Mouse (Mus musculus) kidney, postnatal 4 days (tissue): ENCODE results near the gene Rnf186.
"Not testable (repeated sequence)": the region's sequence is repeated elsewhere in the genome, so short reads cannot be mapped to it uniquely, and the experiment has no call there.

Experiments
- DNase-seq, 2 experiments: peaks; one replicate each; pipeline ENCODE4 v3.0.0; 2021; ENCODE audit warnings: mixed read lengths in 2 of 2

Rnf186 gene

GRCm38 (mm10) chr4:138972139-138972826 lies 5.4 kb downstream of the Rnf186 start:
- DNase-seq = peak; percentile 63 to 81

GRCm38 (mm10) chr4:138972827-138973718 lies 6.2 kb downstream of the Rnf186 start, which contains the start of gene Tmco4:
TSS of gene Tmco4 (plus strand) at chr4:138972888.
- peak; percentile 81 to 88 for DNase-seq

GRCm38 (mm10) chr4:138973719-138974115 lies 6.8 kb downstream of the Rnf186 start:
- DNase-seq = no peak

- not testable (repeated sequence) for DNase-seq
Measured at GRCm38 (mm10) chr4:138974540-138974939, 7.6 kb downstream of the Rnf186 start.

GRCm38 (mm10) chr4:138975194-138975593 lies 8.3 kb downstream of the Rnf186 start:
- DNase-seq = no peak

GRCm38 (mm10) chr4:138976046-138976445 lies 9.1 kb downstream of the Rnf186 start:
- no peak for DNase-seq

GRCm38 (mm10) chr4:138980021-138980420 lies 13.1 kb downstream of the Rnf186 start:
- DNase-seq = no peak

- no peak for DNase-seq
Measured at GRCm38 (mm10) chr4:138980771-138981420, 14.0 kb downstream of the Rnf186 start.

GRCm38 (mm10) chr4:138983422-138983821 lies 16.5 kb downstream of the Rnf186 start:
- no peak for DNase-seq

GRCm38 (mm10) chr4:138984744-138985143 lies 17.8 kb downstream of the Rnf186 start:
- DNase-seq = no peak

- DNase-seq = no peak
Measured at GRCm38 (mm10) chr4:138986280-138986679, 19.4 kb downstream of the Rnf186 start.

GRCm38 (mm10) chr4:138994389-138994788 lies 27.5 kb downstream of the Rnf186 start:
- DNase-seq = no peak

GRCm38 (mm10) chr4:138996410-138996809 lies 29.5 kb downstream of the Rnf186 start:
- DNase-seq = peak; percentile 45

GRCm38 (mm10) chr4:138997121-138997520 lies 30.2 kb downstream of the Rnf186 start:
- no peak for DNase-seq

GRCm38 (mm10) chr4:138998611-138999010 lies 31.7 kb downstream of the Rnf186 start:
- no peak for DNase-seq

GRCm38 (mm10) chr4:139001026-139001425 lies 34.1 kb downstream of the Rnf186 start:
- peak in 1 of 2 experiments; percentile 40 for DNase-seq

GRCm38 (mm10) chr4:139001433-139001832 lies 34.5 kb downstream of the Rnf186 start:
- peak; percentile 53 to 65 for DNase-seq

- DNase-seq = no peak
Measured at GRCm38 (mm10) chr4:139004067-139004466, 37.2 kb downstream of the Rnf186 start.

- DNase-seq = no peak
Measured at GRCm38 (mm10) chr4:139005214-139005613, 38.3 kb downstream of the Rnf186 start.

GRCm38 (mm10) chr4:139007353-139007752 lies 40.4 kb downstream of the Rnf186 start:
- DNase-seq = no peak

GRCm38 (mm10) chr4:139007981-139008536 lies 41.1 kb downstream of the Rnf186 start:
- peak in 1 of 2 experiments; percentile 13 for DNase-seq

GRCm38 (mm10) chr4:139011201-139011702 lies 44.3 kb downstream of the Rnf186 start:
- DNase-seq = peak in 1 of 2 experiments; percentile 18

- peak; percentile 25 to 49 for DNase-seq
Measured at GRCm38 (mm10) chr4:139013281-139013680, 46.4 kb downstream of the Rnf186 start.
